Mouse (Mus musculus): ENCODE measurements around the gene Vmn1r78.
"Not testable (repeated sequence)": the region's sequence is repeated elsewhere in the genome, so short reads cannot be mapped to it uniquely, and the experiment has no call there.

Vmn1r78 gene

GRCm38 (mm10) chr7:12149957-12150356 lies at the start of gene Vmn1r78:
Gene Vmn1r78 (plus strand): TSS chr7:12150257.
- DNase-seq (ENCODE audit: low read depth in 2 of 2, low spot score in 2 of 2): no peak

GRCm38 (mm10) chr7:12156463-12156862 lies 6.4 kb downstream of the Vmn1r78 start:
- DNase-seq (ENCODE audit: low read depth in 2 of 2, low spot score in 2 of 2): not testable (repeated sequence)

- not testable (repeated sequence) for DNase-seq (ENCODE audit: low read depth in 2 of 2, low spot score in 2 of 2)
Observed at GRCm38 (mm10) chr7:12170979-12171378, 20.9 kb downstream of the Vmn1r78 start, which contains the start of gene Vmn1r79. Gene Vmn1r79 (plus strand): TSS chr7:12171279.

GRCm38 (mm10) chr7:12172926-12173325 lies 22.9 kb downstream of the Vmn1r78 start:
- DNase-seq (ENCODE audit: low read depth in 2 of 2, low spot score in 2 of 2): not testable (repeated sequence)

GRCm38 (mm10) chr7:12188986-12189385 lies 38.9 kb downstream of the Vmn1r78 start, which contains the start of gene Vmn1r80:
Gene Vmn1r80 (plus strand): TSS chr7:12189286.
- no peak for DNase-seq (ENCODE audit: low read depth in 2 of 2, low spot score in 2 of 2)

GRCm38 (mm10) chr7:12204141-12204540 lies 54.1 kb downstream of the Vmn1r78 start:
- no peak for DNase-seq (ENCODE audit: low read depth in 2 of 2, low spot score in 2 of 2)
